8 mouse cellular contexts compared by ENCODE assay signal in the genomic region with DNA sequence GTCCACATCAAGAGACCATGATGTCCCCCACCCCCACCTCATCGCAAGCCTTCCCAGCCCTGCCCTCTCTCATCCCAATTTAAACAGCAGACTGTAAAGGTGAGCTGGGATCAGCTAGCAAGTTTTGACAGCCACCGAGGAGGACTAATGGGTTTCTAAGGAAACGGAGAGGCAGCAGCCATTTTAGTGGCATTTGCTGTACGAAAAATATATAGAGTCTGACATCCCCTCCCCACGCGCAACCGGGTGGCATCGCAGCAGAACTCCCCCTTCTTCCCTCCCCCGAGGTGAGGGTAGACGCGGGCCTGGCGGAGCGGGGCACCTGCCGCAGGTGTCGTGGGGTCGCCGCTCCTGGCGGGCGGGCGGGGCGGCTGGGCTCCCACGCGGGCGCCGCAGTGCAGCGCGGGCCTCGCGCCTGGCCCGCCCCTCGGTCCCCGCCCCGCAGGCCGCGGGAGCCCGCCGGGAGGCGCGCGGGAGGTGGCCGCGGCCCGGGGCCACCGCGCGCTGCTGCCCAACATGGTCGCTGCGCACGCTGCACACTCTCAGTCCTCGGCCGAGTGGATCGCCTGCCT. TPM values are rescaled to one million over a fixed set of nuclear protein-coding genes. Genes with fewer than 3 reads are reported as not detected.
A peak's percentile ranks its signal among the peaks of the same experiment; 100 is the strongest.
DNase-seq lines count a peak whose midpoint lies in the region; ATAC-seq and TF ChIP-seq lines count a peak whose summit lies in the region.

Gene Rapgef4, plus strand, starts transcription at position 470 of the 572 bp plus-strand sequence.

- no peak for TF ChIP-seq CTCF in lung, postnatal 0 days (IDR thresholded peaks at IDR 0.05)
- no peak for TF ChIP-seq CTCF in brain, embryonic 14.5 days (IDR thresholded peaks at IDR 0.05; ENCODE audit: borderline replicate concordance, extremely low read depth, insufficient read depth, insufficient read length)
- TF ChIP-seq CTCF in liver, embryonic 14.5 days (IDR thresholded peaks at IDR 0.05; ENCODE audit: low read depth), result no peak

- no peaks in the 10 kb centered on the region for H3K36me3 ChIP-seq in lung, postnatal 0 days (ENCODE audit: insufficient read depth, low read length)
- no peaks in the 10 kb centered on the region for H3K36me3 ChIP-seq in forebrain, embryonic 10.5 days (replicated peaks)
- no peaks in the 10 kb centered on the region for H3K36me3 ChIP-seq in hindbrain, embryonic 13.5 days
- no peaks in the 10 kb centered on the region for H3K36me3 ChIP-seq in liver, embryonic 14.5 days (replicated peaks; ENCODE audit: control insufficient read depth, insufficient read depth, low read depth)

- H3K4me3 ChIP-seq in lung, postnatal 0 days (ENCODE audit: low read depth, low read length), result peak within 1 kb of the TSS; percentile 39
- peak within 1 kb of the TSS; percentile 69 for H3K4me3 ChIP-seq in forebrain, embryonic 10.5 days
- peak within 1 kb of the TSS; percentile 66 for H3K4me3 ChIP-seq in hindbrain, embryonic 13.5 days
- H3K4me3 ChIP-seq in liver, embryonic 14.5 days (ENCODE audit: insufficient read depth in 1 of 2, low read depth in 2 of 2, low read length in 2 of 2), result peak within 1 kb of the TSS; percentile 50

- no peaks in the 10 kb centered on the region for H3K4me1 ChIP-seq in lung, postnatal 0 days (ENCODE audit: insufficient read depth, low read depth, low read length)
- peaks cover 19% of the 10 kb centered on the region for H3K4me1 ChIP-seq in forebrain, embryonic 10.5 days
- H3K4me1 ChIP-seq in hindbrain, embryonic 13.5 days (replicated peaks), result peaks cover 23% of the 10 kb centered on the region
- H3K4me1 ChIP-seq in liver, embryonic 14.5 days (replicated peaks; ENCODE audit: control insufficient read depth in 2 of 2, insufficient read depth in 2 of 2, low read length in 1 of 2), result peaks cover 0 to 8% of the 10 kb centered on the region in 2 experiments; a peak in 2 of 4 replicates

- intact Hi-C loops in gastrocnemius, postnatal 14 days (cut with DNase I; ENCODE audit: low total_unique reads), result no loop called here

- H3K27ac ChIP-seq in lung, postnatal 0 days (ENCODE audit: low read length), result no peak within 1 kb of the TSS
- H3K27ac ChIP-seq in forebrain, embryonic 10.5 days, result peak within 1 kb of the TSS; percentile 72
- peak within 1 kb of the TSS; percentile 58 for H3K27ac ChIP-seq in hindbrain, embryonic 13.5 days
- H3K27ac ChIP-seq in liver, embryonic 14.5 days, result no peak within 1 kb of the TSS

- peak within 1 kb of the TSS; percentile 99 for H3K4me2 ChIP-seq in lung, postnatal 0 days (replicated peaks; ENCODE audit: low read depth, low read length)
- H3K4me2 ChIP-seq in hindbrain, embryonic 13.5 days, result peak within 1 kb of the TSS; percentile 85
- peak within 1 kb of the TSS; percentile 68 for H3K4me2 ChIP-seq in liver, embryonic 14.5 days (ENCODE audit: low read depth)

- TF ChIP-seq EP300 in lung, postnatal 0 days (IDR thresholded peaks at IDR 0.05), result no peak
- TF ChIP-seq EP300 in liver, embryonic 14.5 days (IDR thresholded peaks at IDR 0.05; ENCODE audit: low read depth), result no peak

- TF ChIP-seq POLR2A in brain, embryonic 14.5 days (IDR thresholded peaks at IDR 0.05; ENCODE audit: borderline replicate concordance, extremely low read depth, insufficient read depth, insufficient read length, poor library complexity, severe bottlenecking), result no peak

- H3K9ac ChIP-seq in lung, postnatal 0 days (replicated peaks; ENCODE audit: low read depth), result 0 out of 2 replicates have a peak within 1 kb of the TSS, but pooled peaks have one; percentile 19
- peak within 1 kb of the TSS; percentile 81 for H3K9ac ChIP-seq in hindbrain, embryonic 13.5 days
- no peak within 1 kb of the TSS for H3K9ac ChIP-seq in liver, embryonic 14.5 days (replicated peaks)

- DNase-seq in lung, postnatal 0 days (ENCODE audit: low spot score), result peak; percentile 22
- DNase-seq in lung, postnatal 14 days, result no peak
- DNase-seq in brain, embryonic 14.5 days (ENCODE audit: low read depth), result peak; percentile 48
- no peak for DNase-seq in forebrain, embryonic 10.5 days (ENCODE audit: extremely low spot score, low spot score)
- DNase-seq in liver, embryonic 14.5 days (ENCODE audit: low read depth in 3 of 3, low spot score in 3 of 3), result no peak
- DNase-seq in gastrocnemius, postnatal 14 days, result no peak

- no peaks in the 10 kb centered on the region for H3K9me3 ChIP-seq in lung, postnatal 0 days (ENCODE audit: low read length)
- no peaks in the 10 kb centered on the region for H3K9me3 ChIP-seq in forebrain, embryonic 10.5 days
- no peaks in the 10 kb centered on the region for H3K9me3 ChIP-seq in hindbrain, embryonic 13.5 days
- no peaks in the 10 kb centered on the region for H3K9me3 ChIP-seq in liver, embryonic 14.5 days (ENCODE audit: control insufficient read depth, low read length)

- 2% methylated on average over 26 of the region's 52 CpGs for WGBS in lung, postnatal 0 days
- WGBS in forebrain, embryonic 10.5 days, result 2% methylated on average over 52 of the region's 52 CpGs
- 1% methylated on average over 32 of the region's 52 CpGs for WGBS in hindbrain, embryonic 13.5 days
- 3% methylated on average over 50 of the region's 52 CpGs for WGBS in liver, embryonic 14.5 days (ENCODE audit: insufficient replicate concordance)

- peak; percentile 66 for ATAC-seq in lung, postnatal 0 days
- ATAC-seq in hindbrain, embryonic 13.5 days (ENCODE audit: low FRiP score), result peak; percentile 73
- ATAC-seq in liver, embryonic 14.5 days (ENCODE audit: insufficient read depth), result 0 out of 2 replicates have a peak, but pooled peaks have one; percentile 29
- no peak for ATAC-seq in inflammation-experienced regulatory T-cells, adult 6 months

- no peaks in the 10 kb centered on the region for H3K27me3 ChIP-seq in lung, postnatal 0 days (replicated peaks; ENCODE audit: insufficient read depth, low read length)
- peaks cover 53% of the 10 kb centered on the region for H3K27me3 ChIP-seq in forebrain, embryonic 10.5 days (ENCODE audit: poor library complexity, severe bottlenecking)
- H3K27me3 ChIP-seq in hindbrain, embryonic 13.5 days, result peaks cover 19% of the 10 kb centered on the region
- H3K27me3 ChIP-seq in liver, embryonic 14.5 days (ENCODE audit: control insufficient read depth, insufficient read depth, low read length), result peaks cover 22% of the 10 kb centered on the region

RNA-seq across cellular contexts. Expression of gene Rapgef4, which starts in this region (rescaled TPM):
- polyA plus RNA-seq in lung, postnatal 0 days (2015; fragmentation: Nextera tagmentation; extraction: Ambion mirVana), result 4.4 and 5.0 TPM in 2 replicates
- 16.2 and 20.4 TPM in 2 replicates for polyA plus RNA-seq in brain, embryonic 14.5 days (2012; rRNA removed)
- 2.1 and 2.7 TPM in 2 replicates for polyA plus RNA-seq in forebrain, embryonic 10.5 days (2016; fragmentation: Nextera tagmentation; extraction: Ambion mirVana)
- 16.7 and 17.8 TPM in 2 replicates for polyA plus RNA-seq in hindbrain, embryonic 13.5 days (2015; fragmentation: Nextera tagmentation; extraction: Ambion mirVana)
- 3.3 and 4.2 TPM in 2 replicates for polyA plus RNA-seq in liver, embryonic 14.5 days (2012; rRNA removed)
- 2.2 and 3.4 TPM in 2 replicates for polyA plus RNA-seq in liver, embryonic 14.5 days (2014; fragmentation: Nextera tagmentation; extraction: Ambion mirVana)
- polyA plus RNA-seq in inflammation-experienced regulatory T-cells, adult 6 months (2017; shearing (Covaris generic)), result 1 to 10 TPM in 2 of 3 experiments, under 1 TPM in 1; 0.87 to 8.7 (median 8.6) TPM
- 1 to 10 TPM; 2.3 to 3.2 TPM for total RNA-seq in gastrocnemius, postnatal 14 days (2021)

Comparison
In these comparisons a context has a peak if more than half of its experiments do, and no peak if none do; other contexts are left out.
1. DNase-seq: peak in lung, postnatal 0 days (single experiment) and brain, embryonic 14.5 days (single experiment); none in lung, postnatal 14 days (single experiment), forebrain, embryonic 10.5 days (single experiment), liver, embryonic 14.5 days (0 of 3) and gastrocnemius, postnatal 14 days (single experiment).
2. H3K27ac ChIP-seq: peak in forebrain, embryonic 10.5 days (single experiment) and hindbrain, embryonic 13.5 days (single experiment); none in lung, postnatal 0 days (single experiment) and liver, embryonic 14.5 days (single experiment).
3. Peak in every context shown above with its lines, with median percentiles within 50 percentile points of each other: H3K4me2 ChIP-seq and H3K4me3 ChIP-seq.